Mouse (Mus musculus) fat pad, adult 2 months (tissue): ENCODE measurements around the gene Cyp17a1.

Experiments
- DNase-seq: peaks from one replicate; pipeline ENCODE4 v3.0.0-alpha.2; 2011; ENCODE audit warnings: low read depth, low spot score; ENCODE audit errors: extremely low read depth

The Cyp17a1 gene

GRCm38 (mm10) chr19:46672766-46673418 is at the start of gene Cyp17a1:
Gene Cyp17a1 (minus strand): TSS chr19:46673172.
- DNase-seq = no peak

- no peak for DNase-seq
Observed at GRCm38 (mm10) chr19:46718150-46718549, 45.2 kb upstream of the Cyp17a1 start.

GRCm38 (mm10) chr19:46715016-46715415 is 42.0 kb upstream of the Cyp17a1 start:
- no peak for DNase-seq

GRCm38 (mm10) chr19:46714234-46714633 is 41.3 kb upstream of the Cyp17a1 start:
- no peak for DNase-seq

- no peak for DNase-seq
Observed at GRCm38 (mm10) chr19:46710614-46711013, 37.6 kb upstream of the Cyp17a1 start.

GRCm38 (mm10) chr19:46707296-46708151 is 34.6 kb upstream of the Cyp17a1 start, which contains the start of gene As3mt:
Gene As3mt (plus strand): TSS chr19:46707458.
- DNase-seq = no peak

- no peak for DNase-seq
Observed at GRCm38 (mm10) chr19:46706540-46707295, 33.7 kb upstream of the Cyp17a1 start.

GRCm38 (mm10) chr19:46705779-46706495 is 33.0 kb upstream of the Cyp17a1 start:
- DNase-seq = no peak

GRCm38 (mm10) chr19:46701156-46701555 is 28.2 kb upstream of the Cyp17a1 start:
- DNase-seq = no peak

- no peak for DNase-seq
Observed at GRCm38 (mm10) chr19:46699011-46699481, 26.1 kb upstream of the Cyp17a1 start.

GRCm38 (mm10) chr19:46697840-46698517 is 25.0 kb upstream of the Cyp17a1 start:
- no peak for DNase-seq

GRCm38 (mm10) chr19:46696943-46697342 is 24.0 kb upstream of the Cyp17a1 start:
- DNase-seq = peak; percentile 97

GRCm38 (mm10) chr19:46696482-46696881 is 23.5 kb upstream of the Cyp17a1 start:
- peak; percentile 99 for DNase-seq

- DNase-seq = no peak
Observed at GRCm38 (mm10) chr19:46693146-46693545, 20.2 kb upstream of the Cyp17a1 start.

- DNase-seq = no peak
Observed at GRCm38 (mm10) chr19:46691078-46691477, 18.1 kb upstream of the Cyp17a1 start.

GRCm38 (mm10) chr19:46690387-46690786 is 17.4 kb upstream of the Cyp17a1 start:
- no peak for DNase-seq

- no peak for DNase-seq
Observed at GRCm38 (mm10) chr19:46689460-46690372, 16.7 kb upstream of the Cyp17a1 start, which contains the start of gene Borcs7. Gene Borcs7 (plus strand): TSS chr19:46689906.

- no peak for DNase-seq
Observed at GRCm38 (mm10) chr19:46679720-46680383, 6.9 kb upstream of the Cyp17a1 start.
